Mouse (Mus musculus) testis, adult 2 months (tissue): ENCODE results near the gene Mfrp.

Experiments
- CTCF ChIP-seq: fragments of 200-500 bp; IDR thresholded peaks from 2 replicates; pipeline ENCODE4 v1.5.1; 2012; ENCODE audit warnings: low read depth, mild to moderate bottlenecking, inconsistent platforms, low read length, moderate library complexity; ENCODE audit not compliant: control insufficient read depth, insufficient read depth, insufficient replicate concordance
- POLR2A ChIP-seq: fragments of 200-500 bp; IDR thresholded peaks from 2 replicates; pipeline ENCODE4 v1.6.1; 2012; ENCODE audit warnings: low read depth, mild to moderate bottlenecking, inconsistent platforms, low read length, moderate library complexity; ENCODE audit not compliant: control insufficient read depth

DNA sequence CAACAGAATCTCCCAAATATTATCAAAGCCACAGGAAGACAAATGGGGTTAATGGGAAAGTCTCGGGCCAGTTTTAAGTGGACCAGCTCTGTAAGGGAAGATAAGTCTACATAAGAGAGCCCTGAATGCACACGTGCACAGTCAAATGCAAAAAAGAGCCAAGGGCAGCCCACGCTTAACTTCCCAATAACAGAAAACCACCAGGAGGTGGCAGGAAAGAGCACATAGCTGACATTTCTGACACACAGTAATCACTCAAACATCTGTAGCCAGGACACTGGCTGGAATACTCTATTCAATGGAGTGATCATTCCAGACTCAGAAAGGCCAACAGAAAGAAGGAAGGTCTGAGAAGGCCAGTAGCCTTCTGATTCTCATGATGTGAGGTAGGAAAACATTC lies 45.8 kb downstream of the Mfrp start:
- TF ChIP-seq CTCF (no peak), POLR2A (no peak)
